Mouse (Mus musculus): ENCODE measurements around the gene Actr10. TPM values are rescaled to one million over a fixed set of nuclear protein-coding genes. Genes with fewer than 3 reads are reported as not detected.

The Actr10 gene
- 97.7 to 108 TPM (median 101 TPM) in 4 replicates for total RNA-seq (2023)

DNA sequence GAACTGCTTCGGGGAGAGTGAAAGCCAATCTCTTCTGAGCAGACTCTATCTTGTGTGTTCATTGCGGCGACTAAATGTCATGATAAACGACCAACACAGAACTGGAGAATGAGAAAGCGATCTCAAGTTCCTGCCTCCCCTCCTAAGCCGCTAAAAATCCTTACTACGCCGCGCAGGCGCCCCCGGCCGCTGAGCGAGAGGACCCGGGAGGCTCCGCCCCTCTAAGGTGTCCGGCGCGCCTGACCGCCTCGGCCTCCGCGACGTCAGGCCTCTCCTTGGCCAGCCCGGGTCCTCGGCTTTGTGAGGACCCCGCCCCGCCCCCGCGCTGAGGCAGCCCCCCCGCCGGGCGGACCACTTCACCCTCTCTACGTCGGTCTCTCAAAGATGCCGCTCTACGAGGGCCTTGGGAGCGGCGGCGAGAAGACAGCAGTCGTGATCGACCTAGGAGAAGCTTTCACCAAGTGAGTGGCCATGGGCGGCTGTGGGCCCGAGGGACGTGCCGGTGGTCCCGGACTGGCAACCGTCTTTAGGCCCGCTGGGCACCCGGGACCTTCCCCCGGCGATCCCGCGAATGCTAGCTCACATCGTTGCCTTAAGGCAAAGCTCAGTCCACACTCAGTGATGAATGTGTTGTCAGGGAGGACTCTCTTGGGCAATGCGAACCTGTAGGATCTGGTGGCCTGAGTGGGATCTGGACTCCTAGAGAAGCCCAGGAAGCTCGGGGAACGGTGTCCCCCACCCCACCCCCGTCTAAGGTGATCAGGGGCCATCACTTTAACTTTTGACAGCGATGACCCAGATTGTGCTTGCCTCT is at the start of gene Actr10:
TSS of gene Actr10 (plus strand) at position 287 of the 814 bp plus-strand sequence.

DNA sequence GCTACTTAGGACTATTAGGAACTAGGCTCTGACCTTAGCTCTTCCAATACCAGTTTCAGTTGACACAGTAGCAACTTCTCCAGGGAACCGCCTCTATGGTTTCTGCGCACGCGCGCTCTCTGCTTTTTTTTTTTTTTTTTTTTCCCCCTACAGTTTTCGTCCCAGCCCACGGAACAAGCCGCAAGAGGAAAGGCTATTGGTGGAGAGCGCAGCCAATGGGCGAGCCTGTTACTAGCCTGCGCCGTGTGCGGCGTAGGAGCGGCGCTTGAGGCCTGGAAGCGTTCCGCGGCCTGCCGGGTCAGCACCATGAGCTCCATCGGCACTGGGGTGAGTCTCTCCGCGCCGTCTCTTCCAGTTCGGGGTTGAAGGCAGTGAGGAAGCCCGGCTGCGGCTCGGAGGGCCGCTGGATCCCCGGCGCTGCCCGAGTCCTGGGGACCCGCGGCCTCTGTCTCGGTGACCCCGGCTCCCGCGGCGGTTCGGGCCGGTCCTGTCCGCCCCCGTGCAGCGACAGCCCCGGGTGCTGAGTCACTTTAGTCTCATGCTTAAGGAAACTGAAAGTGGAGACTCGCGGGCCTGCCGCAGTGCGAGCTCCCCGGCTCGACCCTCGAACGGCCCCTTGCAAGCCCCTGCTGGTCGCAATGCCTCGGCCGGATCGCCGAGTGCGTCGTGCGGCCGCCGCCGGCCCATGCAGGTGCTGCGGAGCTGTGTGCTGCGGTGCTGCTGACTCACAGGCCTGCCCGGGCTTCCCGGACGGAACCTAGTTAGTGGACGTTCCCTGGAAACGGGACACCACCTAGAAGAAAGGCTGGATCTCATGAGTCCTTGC is 37.0 kb downstream of the Actr10 start, which contains the start of gene Psma3:
TSS of gene Psma3 (plus strand) at position 181 of the 826 bp plus-strand sequence.

Other genes starting within 250 kb of the Actr10 start
- 6.9 to 9.0 TPM (median 8.1 TPM) in 4 replicates for gene Frmd6, start 112.3 kb upstream of the Actr10 start, total RNA-seq (2023)
- 172 to 207 TPM (median 201 TPM) in 4 replicates for gene Psma3, start 36.8 kb downstream of the Actr10 start, total RNA-seq (2023)
- 72.6 to 77.4 TPM (median 73.5 TPM) in 4 replicates for gene Arid4a, start 78.1 kb downstream of the Actr10 start, total RNA-seq (2023)
- not detected in 4 replicates for gene Tomm20l, start 173.6 kb downstream of the Actr10 start, total RNA-seq (2023)
- 27.1 to 35.3 TPM (median 31.6 TPM) in 4 replicates for gene Timm9, start 198.8 kb downstream of the Actr10 start, total RNA-seq (2023)
- gene 2700049A03Rik, start 199.0 kb downstream of the Actr10 start, total RNA-seq (2023) = 10.5 to 12.6 TPM (median 11.9 TPM) in 4 replicates